Mouse (Mus musculus) midbrain, embryonic 15.5 days (tissue): ENCODE measurements around the gene Kdm7a. TPM values are rescaled to one million over a fixed set of nuclear protein-coding genes. Genes with fewer than 3 reads are reported as not detected.

Experiments used
- ATAC-seq: fragments of 200-750 bp; cut with Nextera tagmentation; replicated peaks from 2 replicates; pipeline ENCODE4 v1.8.0; 2017; ENCODE audit warnings: moderate TSS enrichment
- H3K27ac ChIP-seq: fragments of 300-500 bp; sonication (generic); 2 replicates; pipeline ENCODE4 v1.5.1; 2015; ENCODE audit warnings: mild to moderate bottlenecking, inconsistent platforms
- H3K27me3 ChIP-seq: fragments of 300-500 bp; sonication (generic); replicated peaks from 2 replicates; pipeline ENCODE4 v1.6.1; 2015; ENCODE audit warnings: inconsistent platforms
- H3K36me3 ChIP-seq: fragments of 300-500 bp; sonication (generic); replicated peaks from 2 replicates; pipeline ENCODE4 v1.6.1; 2015; ENCODE audit warnings: inconsistent platforms
- H3K4me1 ChIP-seq: fragments of 300-500 bp; sonication (generic); 2 replicates; pipeline ENCODE4 v1.6.1; 2015; ENCODE audit warnings: inconsistent platforms
- H3K4me2 ChIP-seq: fragments of 300-500 bp; sonication (generic); 2 replicates; pipeline ENCODE4 v1.6.1; 2015; ENCODE audit warnings: inconsistent platforms, mild to moderate bottlenecking, moderate library complexity
- H3K4me3 ChIP-seq: fragments of 300-500 bp; sonication (generic); 2 replicates; pipeline ENCODE4 v1.5.1; 2015; ENCODE audit warnings: mild to moderate bottlenecking, inconsistent platforms
- H3K9ac ChIP-seq: fragments of 300-500 bp; sonication (generic); 2 replicates; pipeline ENCODE4 v1.6.1; 2015; ENCODE audit warnings: mild to moderate bottlenecking, inconsistent platforms
- H3K9me3 ChIP-seq: fragments of 300-500 bp; sonication (generic); 2 replicates; pipeline ENCODE4 v1.6.1; 2016; ENCODE audit warnings: inconsistent platforms
- WGBS: fragments of 180-500 bp; shearing (Covaris S2); methylation state at CpG from one replicate; pipeline ENCODE4 v1.1.7; 2015; ENCODE audit warnings: mixed read lengths; 5-methylcytosine and 5-hydroxymethylcytosine counted together
- polyA plus RNA-seq: library from polyadenylated mRNA; unstranded; fragments of >200 nt; fragmentation: Nextera tagmentation; extraction: Ambion mirVana; gene quantifications from 2 replicates; pipeline ENCODE4 v1.2.1, GENCODE M21; 2015

The Kdm7a gene
- polyA plus RNA-seq, 1 experiment from 2014 or later, result 6.8 TPM

- Histone ChIP-seq H3K9me3 (no peaks in the 10 kb centered on the region), H3K4me3 (no peak overlapping the region), H3K9ac (no peak overlapping the region), H3K4me1 (peaks cover 6% of the 10 kb centered on the region), H3K4me2 (no peak overlapping the region), H3K27me3 (no peaks in the 10 kb centered on the region; the same call in 1 of the 2 replicates), H3K36me3 (no peaks in the 10 kb centered on the region), H3K27ac (0 out of 2 replicates have a peak overlapping the region, but pooled peaks have one; percentile 8)
- no peak for ATAC-seq
- 20% methylated on average over 9 of the region's 9 CpGs for WGBS
Measured at GRCm38 (mm10) chr6:39226610-39226955, 20.0 kb upstream of the Kdm7a start.

DNA sequence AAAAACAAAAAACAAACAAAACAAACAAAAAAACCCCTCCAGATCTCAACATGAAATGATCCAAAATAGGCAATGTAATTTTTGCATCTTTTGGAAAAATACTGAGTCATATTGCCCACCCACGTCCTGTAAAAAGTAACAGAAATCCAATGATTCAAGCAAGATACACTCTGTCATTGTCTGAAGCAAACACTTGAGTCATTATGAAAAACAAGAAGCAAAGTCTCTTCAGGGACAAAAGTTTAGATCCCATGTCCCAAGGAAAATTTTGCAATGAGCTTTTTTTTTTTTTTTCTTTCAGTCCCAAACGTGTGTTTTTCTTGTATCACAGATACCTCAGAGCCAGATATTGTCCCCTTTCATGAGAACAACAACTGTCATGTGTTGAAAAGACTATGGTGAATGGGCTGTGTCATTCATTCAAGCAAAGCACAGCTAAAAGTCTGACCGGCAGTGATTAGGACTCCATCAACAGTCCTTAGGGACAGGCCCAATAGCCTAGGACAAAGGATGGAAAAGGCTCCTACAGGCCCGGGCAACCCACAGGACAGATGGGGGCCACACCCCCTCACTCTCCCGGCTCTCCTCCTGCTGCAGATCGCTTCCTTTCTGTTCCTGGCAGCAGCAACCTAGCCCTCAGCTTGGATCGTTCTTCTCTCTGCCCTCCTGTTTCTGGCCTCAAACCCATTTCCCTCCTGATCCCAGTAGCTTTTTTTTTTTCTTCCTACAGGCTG, 19.5 kb upstream of the Kdm7a start:
- 13% methylated on average over 7 of the region's 7 CpGs for WGBS
- 0 out of 2 replicates have a peak overlapping the region, but pooled peaks have one; percentile 8 for H3K27ac ChIP-seq
- no peaks in the 10 kb centered on the region for H3K36me3 ChIP-seq
- no peak overlapping the region for H3K4me2 ChIP-seq
- no peak overlapping the region for H3K9ac ChIP-seq
- no peaks in the 10 kb centered on the region for H3K9me3 ChIP-seq
- no peak for ATAC-seq
- H3K4me1 ChIP-seq, result peaks cover 6% of the 10 kb centered on the region
- H3K27me3 ChIP-seq, result no peaks in the 10 kb centered on the region; the same call in 1 of the 2 replicates
- no peak overlapping the region for H3K4me3 ChIP-seq

DNA sequence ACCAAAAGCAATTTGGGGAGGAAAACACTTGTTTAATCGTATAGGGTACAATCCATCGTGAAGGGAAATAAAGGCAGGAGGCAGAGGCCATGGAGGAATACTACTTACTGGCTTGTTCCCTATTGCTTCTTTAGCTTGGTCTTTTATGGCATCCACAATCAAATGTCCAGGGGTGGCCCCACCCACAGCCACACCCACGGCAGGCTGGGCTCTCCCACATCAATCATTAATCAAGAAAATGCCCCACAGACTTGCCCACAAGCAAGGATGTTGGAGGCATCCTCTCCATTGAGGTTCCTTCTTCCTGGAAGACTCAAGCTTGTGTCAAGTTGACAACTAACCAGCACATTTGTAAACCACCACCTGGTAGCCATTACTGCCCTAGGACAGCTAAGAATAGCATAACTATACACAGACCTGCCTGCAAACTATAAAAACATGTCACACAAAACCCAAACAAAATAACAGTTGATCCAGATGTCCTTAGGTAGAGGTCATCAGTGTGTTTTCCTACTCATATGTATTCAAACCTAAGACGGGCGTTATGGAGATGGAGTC, 16.8 kb upstream of the Kdm7a start:
- H3K27me3 ChIP-seq, result no peaks in the 10 kb centered on the region; the same call in 1 of the 2 replicates

GRCm38 (mm10) chr6:39222487-39222886, 15.9 kb upstream of the Kdm7a start:
- peaks cover 6% of the 10 kb centered on the region for H3K4me1 ChIP-seq
- no peak overlapping the region for H3K9ac ChIP-seq
- 78% methylated on average over 5 of the region's 5 CpGs for WGBS
- H3K27me3 ChIP-seq, result no peaks in the 10 kb centered on the region; the same call in 1 of the 2 replicates
- no peak overlapping the region for H3K4me2 ChIP-seq
- ATAC-seq, result no peak
- H3K36me3 ChIP-seq, result no peaks in the 10 kb centered on the region
- no peak overlapping the region for H3K4me3 ChIP-seq
- H3K27ac ChIP-seq, result no peak overlapping the region
- H3K9me3 ChIP-seq, result no peaks in the 10 kb centered on the region

More for the DNA sequence above, 16.8 kb upstream of the Kdm7a start:
- Histone ChIP-seq H3K4me3 (no peak overlapping the region), H3K27ac (no peak overlapping the region), H3K4me1 (peaks cover 6% of the 10 kb centered on the region), H3K36me3 (no peaks in the 10 kb centered on the region), H3K4me2 (no peak overlapping the region), H3K9ac (no peak overlapping the region), H3K9me3 (no peaks in the 10 kb centered on the region)
- no peak for ATAC-seq
- WGBS, result 88% methylated on average over 5 of the region's 5 CpGs

DNA sequence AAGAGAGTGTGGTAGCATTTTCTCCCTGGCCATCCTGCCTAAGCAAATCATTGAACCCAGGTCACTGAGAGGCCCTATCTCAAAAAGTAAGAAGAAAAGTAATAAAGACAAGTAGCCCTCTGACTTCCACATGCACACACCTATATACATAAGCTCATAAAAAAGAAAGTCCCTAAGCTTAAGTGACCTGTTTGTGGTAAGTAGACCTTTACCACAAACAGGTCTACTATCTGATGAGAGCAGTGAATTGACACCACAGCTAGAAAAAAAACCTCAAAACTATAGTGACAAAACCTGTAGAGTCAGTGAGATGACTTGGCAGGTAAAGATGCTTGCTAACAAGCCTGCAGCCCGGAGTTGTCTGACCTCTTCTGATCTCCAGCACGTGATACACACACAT, 11.4 kb upstream of the Kdm7a start:
- Histone ChIP-seq H3K4me1 (no peaks in the 10 kb centered on the region), H3K4me3 (no peak overlapping the region), H3K4me2 (no peak overlapping the region), H3K9ac (no peak overlapping the region), H3K36me3 (no peaks in the 10 kb centered on the region), H3K9me3 (no peaks in the 10 kb centered on the region), H3K27me3 (no peaks in the 10 kb centered on the region), H3K27ac (no peak overlapping the region)
- WGBS, result 83% methylated on average over 2 of the region's 2 CpGs
- ATAC-seq, result no peak

DNA sequence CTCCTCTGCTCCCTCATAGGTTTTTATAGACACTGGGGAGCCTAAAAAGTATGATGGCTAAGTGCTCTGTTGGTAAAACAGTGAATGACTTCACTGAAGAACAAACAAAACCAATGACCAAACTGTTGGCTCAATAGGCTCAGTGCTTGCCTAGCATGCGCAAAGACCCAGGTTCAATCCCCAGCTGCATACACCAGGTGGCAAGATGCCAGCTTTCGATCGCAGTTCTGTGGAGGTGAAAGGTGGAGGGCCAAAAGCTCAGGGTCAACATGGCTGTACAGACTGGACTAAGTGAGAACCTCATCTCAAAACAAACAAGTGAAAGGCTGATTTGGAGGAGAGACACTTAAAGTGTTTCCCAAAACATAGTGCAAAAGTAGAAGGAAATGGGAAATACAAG, 10.5 kb upstream of the Kdm7a start:
- H3K4me3 ChIP-seq, result no peak overlapping the region
- H3K9ac ChIP-seq, result no peak overlapping the region
- no peaks in the 10 kb centered on the region for H3K27me3 ChIP-seq
- 94% methylated on average over 3 of the region's 3 CpGs for WGBS
- no peak overlapping the region for H3K27ac ChIP-seq
- H3K9me3 ChIP-seq, result no peaks in the 10 kb centered on the region
- no peak overlapping the region for H3K4me2 ChIP-seq
- no peaks in the 10 kb centered on the region for H3K36me3 ChIP-seq
- ATAC-seq, result no peak
- H3K4me1 ChIP-seq, result no peaks in the 10 kb centered on the region

DNA sequence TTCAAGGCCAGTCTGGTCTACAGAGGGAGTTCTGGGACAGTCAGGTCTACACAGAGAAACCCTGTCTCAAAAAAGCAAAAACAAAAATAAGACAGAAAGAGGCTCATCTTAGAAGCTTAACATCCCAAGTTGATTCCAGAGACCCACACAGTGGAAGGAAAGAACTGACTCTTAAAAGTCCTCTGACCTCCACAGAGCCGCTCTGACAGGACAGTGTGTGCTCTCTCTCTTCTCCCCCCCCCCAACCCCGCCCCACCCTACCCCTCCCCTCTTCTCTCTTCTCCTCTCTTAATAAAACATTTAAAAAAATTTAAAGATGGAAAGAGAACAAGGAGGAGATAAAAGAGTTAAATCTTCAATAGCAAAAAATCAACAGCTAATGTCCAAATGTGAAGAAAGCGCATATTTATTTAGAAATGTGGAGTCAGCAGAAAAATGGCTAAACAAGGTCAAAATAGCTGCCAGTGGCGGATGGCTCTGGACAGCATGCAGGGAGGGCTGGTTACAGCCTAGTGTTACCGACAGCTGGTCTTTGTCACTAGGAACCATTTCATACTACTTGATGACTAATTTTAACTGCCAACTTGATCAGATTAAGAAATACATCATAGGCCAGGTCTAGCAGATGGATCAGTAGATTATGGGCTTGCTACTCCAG, 8.5 kb upstream of the Kdm7a start:
- Histone ChIP-seq H3K27ac (no peak overlapping the region), H3K4me1 (no peaks in the 10 kb centered on the region), H3K36me3 (no peaks in the 10 kb centered on the region), H3K4me2 (no peak overlapping the region), H3K27me3 (no peaks in the 10 kb centered on the region), H3K9ac (no peak overlapping the region), H3K9me3 (no peaks in the 10 kb centered on the region), H3K4me3 (no peak overlapping the region)
- no peak for ATAC-seq
- WGBS, result 77% methylated on average over 5 of the region's 5 CpGs

GRCm38 (mm10) chr6:39209677-39210076, 3.1 kb upstream of the Kdm7a start:
- H3K9me3 ChIP-seq, result no peaks in the 10 kb centered on the region
- no peaks in the 10 kb centered on the region for H3K27me3 ChIP-seq
- no peak overlapping the region for H3K9ac ChIP-seq
- no peak overlapping the region for H3K4me2 ChIP-seq
- H3K27ac ChIP-seq, result no peak overlapping the region
- WGBS, result 76% methylated on average over 4 of the region's 4 CpGs
- H3K4me1 ChIP-seq, result peaks cover 8% of the 10 kb centered on the region; the same call in 1 of the 2 replicates
- no peak for ATAC-seq
- H3K4me3 ChIP-seq, result no peak overlapping the region
- no peaks in the 10 kb centered on the region for H3K36me3 ChIP-seq

DNA sequence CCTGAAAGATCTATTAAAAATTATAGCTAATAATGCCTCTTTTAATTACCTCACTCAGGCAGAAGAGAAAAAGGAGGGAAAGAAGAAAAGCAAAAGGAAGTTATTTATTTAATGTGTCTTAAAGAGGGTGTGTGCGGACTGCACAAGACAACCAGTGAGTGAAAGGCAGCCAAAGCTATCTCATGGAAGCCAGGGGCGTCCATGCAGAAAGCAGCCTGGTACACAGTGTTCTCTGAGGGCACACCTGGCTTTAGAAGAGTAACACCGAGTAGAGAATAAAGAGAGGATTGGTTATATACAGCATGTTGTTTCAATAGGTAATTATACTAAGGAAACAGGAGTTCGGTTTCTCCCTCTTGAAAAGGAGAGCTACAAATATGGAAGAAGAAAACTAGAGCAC, 1.6 kb upstream of the Kdm7a start:
- no peak overlapping the region for H3K4me2 ChIP-seq
- no peaks in the 10 kb centered on the region for H3K27me3 ChIP-seq
- H3K36me3 ChIP-seq, result no peaks in the 10 kb centered on the region
- no peak for ATAC-seq
- H3K4me3 ChIP-seq, result no peak overlapping the region
- no peak overlapping the region for H3K9ac ChIP-seq
- 75% methylated on average over 4 of the region's 4 CpGs for WGBS
- H3K9me3 ChIP-seq, result no peaks in the 10 kb centered on the region
- peaks cover 21% of the 10 kb centered on the region for H3K4me1 ChIP-seq
- no peak overlapping the region for H3K27ac ChIP-seq

GRCm38 (mm10) chr6:39205650-39206580, 674 bp downstream of the Kdm7a start:
- Histone ChIP-seq H3K4me3 (peak overlapping the region; percentile 95), H3K4me2 (peak overlapping the region; percentile 78), H3K36me3 (no peaks in the 10 kb centered on the region), H3K4me1 (peaks cover 22% of the 10 kb centered on the region), H3K27me3 (no peaks in the 10 kb centered on the region), H3K9me3 (no peaks in the 10 kb centered on the region), H3K27ac (peak overlapping the region; percentile 96), H3K9ac (peak overlapping the region; percentile 93)
- peak; percentile 70 for ATAC-seq
- under 1% methylated on average over 88 of the region's 121 CpGs for WGBS

DNA sequence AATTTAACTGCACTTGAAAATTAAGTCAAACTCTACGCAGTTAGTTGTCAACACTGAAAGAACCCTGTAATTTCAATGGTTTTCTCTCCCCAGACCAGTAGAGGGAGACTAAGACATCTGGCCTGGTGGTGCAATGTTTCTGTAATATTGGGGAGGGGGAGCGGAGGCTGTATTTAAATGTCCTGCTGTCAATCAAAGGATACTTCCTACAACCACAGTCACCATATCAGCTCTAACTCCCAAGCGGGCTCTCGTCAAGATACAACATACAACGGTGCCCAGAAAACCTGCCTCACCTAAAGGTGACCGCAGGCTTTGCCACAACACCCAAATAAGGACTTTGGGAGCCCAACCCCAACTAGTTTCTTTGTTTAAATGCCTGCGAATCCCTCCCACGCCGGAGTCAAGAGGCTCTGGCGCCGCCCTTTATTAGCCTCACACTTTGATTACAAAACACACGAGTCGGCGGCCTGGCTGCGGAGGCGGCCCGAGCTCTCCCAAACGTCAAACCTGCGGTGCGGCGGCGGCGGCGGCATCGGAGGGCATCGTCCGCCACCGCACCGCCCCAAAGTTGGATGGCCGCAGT, 1.4 kb downstream of the Kdm7a start:
- Histone ChIP-seq H3K4me2 (peak overlapping the region; percentile 78), H3K9me3 (no peaks in the 10 kb centered on the region), H3K36me3 (no peaks in the 10 kb centered on the region), H3K27ac (peak overlapping the region; percentile 96), H3K4me3 (peak overlapping the region; percentile 95), H3K9ac (peak overlapping the region; percentile 93), H3K27me3 (no peaks in the 10 kb centered on the region), H3K4me1 (peaks cover 22% of the 10 kb centered on the region)
- under 1% methylated on average over 29 of the region's 30 CpGs for WGBS
- peak; percentile 61 for ATAC-seq
